Mouse (Mus musculus): ENCODE data around the gene Kcnj12.

The Kcnj12 gene

DNA sequence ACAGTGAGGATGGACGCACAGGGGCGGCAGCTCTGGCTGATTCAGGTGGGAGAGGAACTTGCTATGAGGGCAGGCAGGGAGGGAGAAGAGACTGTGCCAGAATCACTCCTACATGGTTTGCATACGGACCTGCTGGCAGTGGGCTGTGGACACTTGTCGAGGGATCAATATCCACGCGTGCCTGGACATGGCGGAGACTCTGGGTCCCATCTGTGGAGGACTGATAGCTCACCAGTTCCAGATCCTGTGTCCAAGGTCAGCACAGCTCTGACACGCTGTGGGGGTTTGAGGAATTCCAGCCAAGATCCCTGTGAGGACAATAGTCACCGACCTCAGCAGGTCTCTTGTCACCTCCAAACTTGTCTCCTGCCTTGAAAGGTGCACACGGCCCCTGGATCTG lies 87.7 kb downstream of the Kcnj12 start:
- no peak for DNase-seq (ENCODE audit: low read depth)

- DNase-seq (ENCODE audit: low read depth): no peak
These were observed 88.6 kb downstream of the Kcnj12 start for GRCm38 (mm10) chr11:61110928-61111327.

- DNase-seq (ENCODE audit: low read depth): no peak
These were observed 89.1 kb downstream of the Kcnj12 start for GRCm38 (mm10) chr11:61111472-61111871.

- peak; percentile 46 for DNase-seq (ENCODE audit: low read depth)
These were observed 90.1 kb downstream of the Kcnj12 start for GRCm38 (mm10) chr11:61112323-61112995.

DNA sequence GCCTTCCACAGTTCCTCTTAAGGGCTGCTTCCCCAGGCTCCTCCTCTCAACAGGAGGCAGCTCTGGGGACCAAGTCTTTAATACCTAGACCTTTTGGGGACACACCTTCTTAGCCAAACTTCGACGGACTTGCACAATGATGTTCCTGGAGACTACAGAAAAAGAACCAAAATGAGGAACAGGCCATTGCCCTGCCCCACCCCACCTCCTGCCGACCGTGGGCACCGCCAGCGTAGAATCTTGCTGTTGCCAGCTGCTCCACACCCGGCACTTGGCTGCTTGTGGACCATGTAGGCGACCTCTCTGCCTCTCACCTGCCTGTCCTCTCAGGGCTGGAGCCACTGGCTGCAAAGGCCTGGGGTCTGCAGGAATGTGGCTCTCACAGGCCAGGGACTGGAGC lies 93.9 kb downstream of the Kcnj12 start:
- DNase-seq (ENCODE audit: low read depth): no peak

- peak; percentile 24 for DNase-seq (ENCODE audit: low read depth)
These were observed 97.7 kb downstream of the Kcnj12 start for GRCm38 (mm10) chr11:61119996-61120583.

Measured in 416B (cell line).